Mouse (Mus musculus): ENCODE results near the gene Slc35b3.

Gene Slc35b3

GRCm38 (mm10) chr13:38960063-38961050 lies at the start of gene Slc35b3:
TSS of gene Slc35b3 (minus strand) at chr13:38960875.
- DNase-seq (ENCODE audit: low spot score in 2 of 2), result peak; percentile 67 to 77

- DNase-seq (ENCODE audit: low spot score in 2 of 2), result no peak
These were observed 49.6 kb upstream of the Slc35b3 start for GRCm38 (mm10) chr13:39010280-39010679.

GRCm38 (mm10) chr13:39003101-39003762 lies 42.6 kb upstream of the Slc35b3 start:
- DNase-seq (ENCODE audit: low spot score in 2 of 2), result no peak

GRCm38 (mm10) chr13:39002424-39002823 lies 41.7 kb upstream of the Slc35b3 start:
- DNase-seq (ENCODE audit: low spot score in 2 of 2), result no peak

GRCm38 (mm10) chr13:39001434-39001833 lies 40.8 kb upstream of the Slc35b3 start:
- no peak for DNase-seq (ENCODE audit: low spot score in 2 of 2)

GRCm38 (mm10) chr13:38998958-38999357 lies 38.3 kb upstream of the Slc35b3 start:
- DNase-seq (ENCODE audit: low spot score in 2 of 2), result no peak

- peak; percentile 61 to 65 for DNase-seq (ENCODE audit: low spot score in 2 of 2)
These were observed 31.9 kb upstream of the Slc35b3 start for GRCm38 (mm10) chr13:38992529-38992928.

GRCm38 (mm10) chr13:38983751-38984150 lies 23.1 kb upstream of the Slc35b3 start:
- DNase-seq (ENCODE audit: low spot score in 2 of 2), result no peak

- DNase-seq (ENCODE audit: low spot score in 2 of 2), result no peak
These were observed 20.2 kb upstream of the Slc35b3 start for GRCm38 (mm10) chr13:38980900-38981299.

GRCm38 (mm10) chr13:38976978-38977377 lies 16.3 kb upstream of the Slc35b3 start:
- DNase-seq (ENCODE audit: low spot score in 2 of 2), result no peak

- no peak for DNase-seq (ENCODE audit: low spot score in 2 of 2)
These were observed 15.2 kb upstream of the Slc35b3 start for GRCm38 (mm10) chr13:38975853-38976252.

GRCm38 (mm10) chr13:38972602-38973001 lies 11.9 kb upstream of the Slc35b3 start:
- no peak for DNase-seq (ENCODE audit: low spot score in 2 of 2)

- no peak for DNase-seq (ENCODE audit: low spot score in 2 of 2)
These were observed 10.4 kb upstream of the Slc35b3 start for GRCm38 (mm10) chr13:38971047-38971446.

- no peak for DNase-seq (ENCODE audit: low spot score in 2 of 2)
These were observed 6.8 kb upstream of the Slc35b3 start for GRCm38 (mm10) chr13:38967518-38967917.

- DNase-seq (ENCODE audit: low spot score in 2 of 2), result no peak
These were observed 6.3 kb upstream of the Slc35b3 start for GRCm38 (mm10) chr13:38966922-38967448.

- no peak for DNase-seq (ENCODE audit: low spot score in 2 of 2)
These were observed 2.1 kb upstream of the Slc35b3 start for GRCm38 (mm10) chr13:38962771-38963170.

GRCm38 (mm10) chr13:38958037-38958436 lies 2.6 kb downstream of the Slc35b3 start:
- DNase-seq (ENCODE audit: low spot score in 2 of 2), result no peak

- DNase-seq (ENCODE audit: low spot score in 2 of 2), result no peak
These were observed 14.2 kb downstream of the Slc35b3 start for GRCm38 (mm10) chr13:38946296-38947012.

GRCm38 (mm10) chr13:38945767-38946166 lies 14.9 kb downstream of the Slc35b3 start:
- DNase-seq (ENCODE audit: low spot score in 2 of 2), result no peak

GRCm38 (mm10) chr13:38944951-38945350 lies 15.7 kb downstream of the Slc35b3 start:
- no peak for DNase-seq (ENCODE audit: low spot score in 2 of 2)

GRCm38 (mm10) chr13:38941786-38942185 lies 18.9 kb downstream of the Slc35b3 start:
- DNase-seq (ENCODE audit: low spot score in 2 of 2), result no peak

- DNase-seq (ENCODE audit: low spot score in 2 of 2), result no peak
These were observed 19.4 kb downstream of the Slc35b3 start for GRCm38 (mm10) chr13:38941280-38941679.
